Mouse (Mus musculus) forebrain, embryonic 16.5 days (tissue): ENCODE measurements at regions not wholly inside any gene's neighbourhood (a gene's known extent, or its start where the extent isn't known, plus 50 kb on each side); places are given as distances from the start of the nearest gene placed in this dataset.

Experiments
- ATAC-seq: fragments of 200-750 bp; cut with Nextera tagmentation; 2 replicates; pipeline ENCODE4 v1.8.0; 2017; ENCODE audit warnings: mild to moderate bottlenecking, moderate library complexity
- H3K27ac ChIP-seq: fragments of 300-500 bp; sonication (generic); 2 replicates; pipeline ENCODE4 v1.5.1; 2014; ENCODE audit warnings: low read length, control low read depth
- H3K27me3 ChIP-seq: fragments of 300-500 bp; sonication (generic); replicated peaks from 2 replicates; pipeline ENCODE4 v1.6.1; 2014; ENCODE audit warnings: low read length; ENCODE audit not compliant: control insufficient read depth, insufficient read depth
- H3K36me3 ChIP-seq: fragments of 300-500 bp; sonication (generic); 2 replicates; pipeline ENCODE4 v1.6.1; 2014; ENCODE audit not compliant: control insufficient read depth, insufficient read depth
- H3K4me1 ChIP-seq: fragments of 300-500 bp; sonication (generic); replicated peaks from 2 replicates; pipeline ENCODE4 v1.6.1; 2014; ENCODE audit warnings: low read length; ENCODE audit not compliant: control insufficient read depth, insufficient read depth
- H3K4me2 ChIP-seq: fragments of 300-500 bp; sonication (generic); 2 replicates; pipeline ENCODE4 v1.6.1; 2014; ENCODE audit warnings: mild to moderate bottlenecking, low read length, control low read depth
- H3K4me3 ChIP-seq: fragments of 300-500 bp; sonication (generic); replicated peaks from 2 replicates; pipeline ENCODE4 v1.5.1; 2014; ENCODE audit warnings: mild to moderate bottlenecking, low read length, control low read depth
- H3K9ac ChIP-seq: fragments of 300-500 bp; sonication (generic); replicated peaks from 2 replicates; pipeline ENCODE4 v1.6.1; 2014; ENCODE audit warnings: low read depth, low read length, control low read depth
- H3K9me3 ChIP-seq: fragments of 300-500 bp; sonication (generic); 2 replicates; pipeline ENCODE4 v1.6.1; 2016; ENCODE audit warnings: low read length; ENCODE audit not compliant: control insufficient read depth
- WGBS: fragments of 180-500 bp; shearing (Covaris S2); extraction: QIAGEN DNeasy Blood & Tissue Kit; methylation state at CpG from one replicate; pipeline ENCODE4 v1.1.7; 2014; 5-methylcytosine and 5-hydroxymethylcytosine counted together

- no peak overlapping the region for H3K4me2 ChIP-seq
- no peak overlapping the region for H3K9ac ChIP-seq
- H3K36me3 ChIP-seq, result no peaks in the 10 kb centered on the region
- H3K27ac ChIP-seq, result no peak overlapping the region
- H3K9me3 ChIP-seq, result no peaks in the 10 kb centered on the region
- ATAC-seq, result no peak
- H3K4me3 ChIP-seq, result no peak overlapping the region
- H3K27me3 ChIP-seq, result no peaks in the 10 kb centered on the region
- no peaks in the 10 kb centered on the region for H3K4me1 ChIP-seq
- WGBS, result 94% methylated on average over 7 of the region's 7 CpGs
These were observed 98.0 kb downstream of the Mbl2 start for GRCm38 (mm10) chr19:30330792-30331191.

GRCm38 (mm10) chr19:30331850-30332249 lies 99.1 kb downstream of the Mbl2 start:
- Histone ChIP-seq H3K4me3 (no peak overlapping the region), H3K9ac (no peak overlapping the region), H3K36me3 (no peaks in the 10 kb centered on the region), H3K4me1 (no peaks in the 10 kb centered on the region), H3K27me3 (no peaks in the 10 kb centered on the region), H3K27ac (no peak overlapping the region), H3K9me3 (no peaks in the 10 kb centered on the region), H3K4me2 (no peak overlapping the region)
- WGBS, result 21% methylated on average over 1 of the region's 1 CpGs
- no peak for ATAC-seq

- H3K36me3 ChIP-seq, result no peaks in the 10 kb centered on the region
- no peak for ATAC-seq
- no peak overlapping the region for H3K9ac ChIP-seq
- WGBS, result 91% methylated on average over 5 of the region's 5 CpGs
- no peaks in the 10 kb centered on the region for H3K4me1 ChIP-seq
- no peaks in the 10 kb centered on the region for H3K9me3 ChIP-seq
- H3K4me2 ChIP-seq, result no peak overlapping the region
- H3K27ac ChIP-seq, result no peak overlapping the region
- no peak overlapping the region for H3K4me3 ChIP-seq
- H3K27me3 ChIP-seq, result no peaks in the 10 kb centered on the region
These were observed 111.7 kb downstream of the Mbl2 start for GRCm38 (mm10) chr19:30344401-30344800.

GRCm38 (mm10) chr19:30348924-30349323 lies 116.2 kb downstream of the Mbl2 start:
- Histone ChIP-seq H3K4me2 (no peak overlapping the region), H3K9me3 (no peaks in the 10 kb centered on the region), H3K4me3 (no peak overlapping the region), H3K36me3 (no peaks in the 10 kb centered on the region), H3K4me1 (no peaks in the 10 kb centered on the region), H3K9ac (no peak overlapping the region), H3K27me3 (no peaks in the 10 kb centered on the region), H3K27ac (no peak overlapping the region)
- WGBS, result 88% methylated on average over 6 of the region's 6 CpGs
- no peak for ATAC-seq

- WGBS, result 31% methylated on average over 4 of the region's 4 CpGs
- Histone ChIP-seq H3K4me1 (no peaks in the 10 kb centered on the region), H3K9ac (no peak overlapping the region), H3K4me2 (no peak overlapping the region), H3K36me3 (no peaks in the 10 kb centered on the region), H3K4me3 (no peak overlapping the region), H3K27ac (no peak overlapping the region), H3K27me3 (no peaks in the 10 kb centered on the region), H3K9me3 (no peaks in the 10 kb centered on the region)
- no peak for ATAC-seq
These were observed 122.2 kb downstream of the Mbl2 start for GRCm38 (mm10) chr19:30354981-30355380.

GRCm38 (mm10) chr19:30358961-30359360 lies 126.2 kb downstream of the Mbl2 start:
- WGBS, result 63% methylated on average over 6 of the region's 6 CpGs
- no peak for ATAC-seq
- H3K27ac ChIP-seq, result no peak overlapping the region

GRCm38 (mm10) chr19:30371901-30372300 lies 139.2 kb downstream of the Mbl2 start:
- ATAC-seq, result no peak
- WGBS, result 69% methylated on average over 5 of the region's 5 CpGs
- Histone ChIP-seq H3K4me1 (no peaks in the 10 kb centered on the region), H3K9ac (no peak overlapping the region), H3K36me3 (no peaks in the 10 kb centered on the region), H3K27me3 (no peaks in the 10 kb centered on the region), H3K9me3 (no peaks in the 10 kb centered on the region), H3K4me3 (no peak overlapping the region), H3K27ac (no peak overlapping the region), H3K4me2 (no peak overlapping the region)

More at GRCm38 (mm10) chr19:30358961-30359360, 126.2 kb downstream of the Mbl2 start:
- no peaks in the 10 kb centered on the region for H3K27me3 ChIP-seq
- H3K4me3 ChIP-seq, result no peak overlapping the region
- no peak overlapping the region for H3K4me2 ChIP-seq
- H3K9ac ChIP-seq, result no peak overlapping the region
- H3K4me1 ChIP-seq, result no peaks in the 10 kb centered on the region
- H3K36me3 ChIP-seq, result no peaks in the 10 kb centered on the region
- H3K9me3 ChIP-seq, result no peaks in the 10 kb centered on the region

- peak; percentile 58; the same call in 1 of the 2 replicates for ATAC-seq
- H3K9me3 ChIP-seq, result no peaks in the 10 kb centered on the region
- H3K27me3 ChIP-seq, result no peaks in the 10 kb centered on the region
- H3K9ac ChIP-seq, result no peak overlapping the region
- H3K4me3 ChIP-seq, result no peak overlapping the region
- no peaks in the 10 kb centered on the region for H3K4me1 ChIP-seq
- H3K4me2 ChIP-seq, result no peak overlapping the region
- 50% methylated on average over 6 of the region's 6 CpGs for WGBS
- H3K36me3 ChIP-seq, result no peaks in the 10 kb centered on the region
- H3K27ac ChIP-seq, result no peak overlapping the region
These were observed 147.0 kb downstream of the Mbl2 start for GRCm38 (mm10) chr19:30379767-30380166.

- no peak for ATAC-seq
- Histone ChIP-seq H3K4me1 (no peaks in the 10 kb centered on the region), H3K9me3 (no peaks in the 10 kb centered on the region), H3K4me2 (no peak overlapping the region), H3K9ac (no peak overlapping the region), H3K36me3 (no peaks in the 10 kb centered on the region), H3K27me3 (no peaks in the 10 kb centered on the region), H3K4me3 (no peak overlapping the region), H3K27ac (no peak overlapping the region)
- WGBS, result 72% methylated on average over 6 of the region's 6 CpGs
These were observed 147.9 kb downstream of the Mbl2 start for GRCm38 (mm10) chr19:30380515-30381206.

- ATAC-seq, result no peak
- H3K4me2 ChIP-seq, result no peak overlapping the region
- H3K4me3 ChIP-seq, result no peak overlapping the region
- no peaks in the 10 kb centered on the region for H3K36me3 ChIP-seq
- H3K27ac ChIP-seq, result no peak overlapping the region
- H3K9me3 ChIP-seq, result no peaks in the 10 kb centered on the region
- 66% methylated on average over 5 of the region's 5 CpGs for WGBS
- no peaks in the 10 kb centered on the region for H3K4me1 ChIP-seq
- no peak overlapping the region for H3K9ac ChIP-seq
- no peaks in the 10 kb centered on the region for H3K27me3 ChIP-seq
These were observed 155.7 kb downstream of the Dkk1 start for GRCm38 (mm10) chr19:30393791-30394190.
